Mouse (Mus musculus): ENCODE measurements at regions not wholly inside any gene's neighbourhood (a gene's known extent, or its start where the extent isn't known, plus 50 kb on each side); places are given as distances from the start of the nearest gene placed in this dataset.

DNA sequence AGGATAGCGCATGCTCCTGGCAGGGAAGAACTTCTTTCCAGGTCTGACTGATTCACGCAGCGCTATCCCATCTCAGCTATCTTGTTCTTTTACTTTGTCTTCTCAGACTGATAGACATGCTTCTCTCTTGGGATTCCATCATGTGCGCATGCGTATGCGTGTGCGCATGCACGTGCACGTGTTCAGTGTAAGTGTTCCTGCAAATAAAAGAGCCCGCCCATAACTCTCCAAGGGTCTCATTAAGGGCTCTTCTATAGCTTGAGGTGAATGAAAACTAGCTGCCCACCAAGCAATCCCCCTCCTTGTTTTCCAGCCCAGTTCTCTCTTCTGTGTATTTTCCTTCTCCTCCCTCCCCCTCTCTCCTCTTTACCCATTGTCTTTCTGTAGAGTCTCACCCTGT lies 258.5 kb downstream of the CK137956 start:
- 90% methylated on average over 10 of the region's 10 CpGs for WGBS
- H3K27ac ChIP-seq (ENCODE audit: low read length) = no peak overlapping the region
- H3K9ac ChIP-seq (replicated peaks; ENCODE audit: low read length) = no peak overlapping the region
- H3K4me1 ChIP-seq (ENCODE audit: insufficient read depth, low read length) = no peaks in the 10 kb centered on the region
- no peaks in the 10 kb centered on the region for H3K9me3 ChIP-seq (ENCODE audit: low read length)
- ATAC-seq (ENCODE audit: low FRiP score, low TSS enrichment) = no peak
- H3K4me3 ChIP-seq (ENCODE audit: low read length) = no peak overlapping the region
- no peaks in the 10 kb centered on the region for H3K27me3 ChIP-seq (ENCODE audit: insufficient read depth, low read length)
- no peak overlapping the region for H3K4me2 ChIP-seq (replicated peaks; ENCODE audit: low read depth, low read length)
- H3K36me3 ChIP-seq (ENCODE audit: insufficient read depth, low read length) = no peaks in the 10 kb centered on the region

DNA sequence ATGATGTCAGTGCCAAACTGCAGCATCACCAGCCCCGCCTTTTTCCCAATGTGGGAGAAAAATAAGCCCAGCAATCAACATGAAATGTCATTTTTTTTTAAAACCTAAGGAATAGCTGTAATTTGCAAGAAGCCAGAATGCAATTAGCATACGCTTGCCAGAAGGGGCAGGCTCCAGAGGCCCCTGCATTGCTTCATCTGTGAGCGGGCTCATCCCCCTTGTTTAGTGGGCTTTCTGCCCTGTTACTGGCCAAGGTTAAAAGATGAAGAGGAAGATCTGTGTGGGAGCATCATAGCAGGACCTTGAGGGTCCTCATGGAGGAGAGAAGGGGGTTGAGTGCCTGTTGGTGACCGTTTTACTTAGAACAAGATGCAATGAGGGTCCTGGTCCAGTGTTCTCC lies 259.9 kb downstream of the CK137956 start:
- H3K4me2 ChIP-seq (replicated peaks; ENCODE audit: low read depth, low read length) = no peak overlapping the region
- WGBS = 51% methylated on average over 4 of the region's 4 CpGs
- no peak for ATAC-seq (ENCODE audit: low FRiP score, low TSS enrichment)
- H3K36me3 ChIP-seq (ENCODE audit: insufficient read depth, low read length) = no peaks in the 10 kb centered on the region
- no peaks in the 10 kb centered on the region for H3K4me1 ChIP-seq (ENCODE audit: insufficient read depth, low read length)
- H3K27ac ChIP-seq (ENCODE audit: low read length) = no peak overlapping the region
- H3K4me3 ChIP-seq (ENCODE audit: low read length) = no peak overlapping the region
- H3K9ac ChIP-seq (replicated peaks; ENCODE audit: low read length) = no peak overlapping the region
- H3K9me3 ChIP-seq (ENCODE audit: low read length) = no peaks in the 10 kb centered on the region
- H3K27me3 ChIP-seq (ENCODE audit: insufficient read depth, low read length) = no peaks in the 10 kb centered on the region

DNA sequence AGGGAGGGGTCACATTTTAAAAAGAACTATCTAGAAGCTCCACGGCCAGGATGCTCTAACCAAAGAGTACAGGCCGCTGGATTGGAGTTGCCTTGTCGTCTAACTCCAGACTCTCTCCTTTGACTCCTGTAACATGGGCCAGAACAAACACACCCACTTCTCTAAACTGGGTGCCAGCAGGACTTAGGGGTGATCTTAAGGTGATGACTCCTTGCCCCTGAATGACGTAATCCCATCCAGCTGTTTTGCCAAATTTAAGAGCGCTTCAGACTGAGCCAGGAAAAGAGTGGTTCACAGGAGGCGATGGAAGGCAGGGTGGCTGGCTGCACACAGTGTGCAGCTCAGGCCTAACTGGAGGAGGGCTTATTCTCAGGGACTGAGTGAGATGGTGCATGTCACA lies 261.0 kb downstream of the CK137956 start:
- H3K36me3 ChIP-seq (ENCODE audit: insufficient read depth, low read length) = no peaks in the 10 kb centered on the region
- H3K27ac ChIP-seq (ENCODE audit: low read length) = no peak overlapping the region
- no peaks in the 10 kb centered on the region for H3K4me1 ChIP-seq (ENCODE audit: insufficient read depth, low read length)
- H3K4me2 ChIP-seq (replicated peaks; ENCODE audit: low read depth, low read length) = no peak overlapping the region
- H3K9ac ChIP-seq (replicated peaks; ENCODE audit: low read length) = no peak overlapping the region
- H3K9me3 ChIP-seq (ENCODE audit: low read length) = no peaks in the 10 kb centered on the region
- ATAC-seq (ENCODE audit: low FRiP score, low TSS enrichment) = no peak
- no peak overlapping the region for H3K4me3 ChIP-seq (ENCODE audit: low read length)
- no peaks in the 10 kb centered on the region for H3K27me3 ChIP-seq (ENCODE audit: insufficient read depth, low read length)
- WGBS = 80% methylated on average over 6 of the region's 6 CpGs

DNA sequence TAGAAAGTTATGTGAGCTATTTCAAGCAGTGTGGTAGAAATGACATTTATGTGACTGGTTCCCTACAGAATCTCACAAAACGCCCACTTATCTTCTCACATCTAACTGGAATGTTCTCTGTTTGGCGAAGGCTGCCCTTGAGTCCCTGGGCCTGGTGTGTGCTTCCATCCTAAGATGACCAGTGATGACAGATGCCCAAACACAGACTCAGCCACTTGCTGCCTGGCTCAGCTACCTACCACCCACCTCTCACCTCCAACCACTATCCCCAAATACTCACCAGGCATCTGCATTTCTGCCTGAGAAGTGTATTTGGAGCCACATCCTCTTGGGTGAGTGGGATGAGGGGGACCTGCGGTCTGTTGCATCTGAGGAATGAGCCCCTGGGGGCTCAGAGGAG lies 262.6 kb downstream of the CK137956 start:
- WGBS = 58% methylated on average over 3 of the region's 3 CpGs
- Histone ChIP-seq H3K36me3 (ENCODE audit: insufficient read depth, low read length) (no peaks in the 10 kb centered on the region), H3K4me2 (replicated peaks; ENCODE audit: low read depth, low read length) (no peak overlapping the region), H3K9me3 (ENCODE audit: low read length) (no peaks in the 10 kb centered on the region), H3K4me1 (ENCODE audit: insufficient read depth, low read length) (no peaks in the 10 kb centered on the region), H3K9ac (replicated peaks; ENCODE audit: low read length) (no peak overlapping the region), H3K27me3 (ENCODE audit: insufficient read depth, low read length) (no peaks in the 10 kb centered on the region), H3K4me3 (ENCODE audit: low read length) (no peak overlapping the region), H3K27ac (ENCODE audit: low read length) (no peak overlapping the region)
- ATAC-seq (ENCODE audit: low FRiP score, low TSS enrichment) = no peak

DNA sequence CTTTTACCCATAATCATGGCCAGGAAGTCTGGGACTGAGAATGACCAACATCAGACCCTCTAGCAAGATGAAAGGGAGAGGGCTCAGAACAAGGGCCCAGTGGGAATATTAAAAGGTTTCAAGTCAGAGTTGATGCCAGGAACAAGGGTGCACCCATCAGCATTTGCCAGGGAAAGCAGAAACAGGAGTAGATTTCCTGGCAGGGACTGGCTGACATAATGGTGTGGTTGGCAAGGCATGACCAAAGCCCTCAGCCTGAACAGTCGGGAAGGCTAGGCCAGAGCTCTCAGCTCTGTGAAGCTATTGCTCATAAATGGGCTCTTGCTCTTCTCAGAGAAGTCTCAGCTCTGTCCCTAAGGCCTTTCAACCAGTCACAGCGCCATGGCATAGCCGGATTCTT lies 263.6 kb downstream of the CK137956 start:
- Histone ChIP-seq H3K27me3 (ENCODE audit: insufficient read depth, low read length) (no peaks in the 10 kb centered on the region), H3K4me3 (ENCODE audit: low read length) (no peak overlapping the region), H3K4me2 (replicated peaks; ENCODE audit: low read depth, low read length) (no peak overlapping the region), H3K9ac (replicated peaks; ENCODE audit: low read length) (no peak overlapping the region), H3K4me1 (ENCODE audit: insufficient read depth, low read length) (no peaks in the 10 kb centered on the region), H3K9me3 (ENCODE audit: low read length) (no peaks in the 10 kb centered on the region), H3K36me3 (ENCODE audit: insufficient read depth, low read length) (no peaks in the 10 kb centered on the region), H3K27ac (ENCODE audit: low read length) (no peak overlapping the region)
- ATAC-seq (ENCODE audit: low FRiP score, low TSS enrichment) = no peak
- 79% methylated on average over 3 of the region's 3 CpGs for WGBS

DNA sequence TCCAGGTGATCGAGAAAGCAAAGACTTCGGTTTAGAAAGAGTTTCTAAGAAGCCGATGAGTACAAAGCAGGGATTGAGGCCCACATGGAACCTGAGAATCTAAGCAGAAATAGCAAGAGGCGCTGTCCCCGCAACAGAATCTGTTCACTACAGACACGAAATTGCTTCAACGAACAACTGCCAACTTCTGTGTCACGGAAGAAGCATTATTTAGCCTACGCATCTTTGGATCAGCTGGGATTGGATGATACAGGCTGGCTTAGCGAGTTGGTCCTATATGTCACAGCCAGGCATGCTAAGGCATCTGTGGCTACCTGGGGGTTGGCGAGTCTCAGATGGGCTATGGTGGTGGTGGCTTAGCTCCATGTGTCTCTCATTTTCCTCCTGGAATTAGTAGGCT lies 269.1 kb downstream of the CK137956 start:
- Histone ChIP-seq H3K27ac (ENCODE audit: low read length) (no peak overlapping the region), H3K27me3 (ENCODE audit: insufficient read depth, low read length) (no peaks in the 10 kb centered on the region), H3K4me2 (replicated peaks; ENCODE audit: low read depth, low read length) (no peak overlapping the region), H3K4me1 (ENCODE audit: insufficient read depth, low read length) (no peaks in the 10 kb centered on the region), H3K9ac (replicated peaks; ENCODE audit: low read length) (no peak overlapping the region), H3K9me3 (ENCODE audit: low read length) (no peaks in the 10 kb centered on the region), H3K36me3 (ENCODE audit: insufficient read depth, low read length) (no peaks in the 10 kb centered on the region), H3K4me3 (ENCODE audit: low read length) (no peak overlapping the region)
- 87% methylated on average over 11 of the region's 11 CpGs for WGBS
- ATAC-seq (ENCODE audit: low FRiP score, low TSS enrichment) = no peak

DNA sequence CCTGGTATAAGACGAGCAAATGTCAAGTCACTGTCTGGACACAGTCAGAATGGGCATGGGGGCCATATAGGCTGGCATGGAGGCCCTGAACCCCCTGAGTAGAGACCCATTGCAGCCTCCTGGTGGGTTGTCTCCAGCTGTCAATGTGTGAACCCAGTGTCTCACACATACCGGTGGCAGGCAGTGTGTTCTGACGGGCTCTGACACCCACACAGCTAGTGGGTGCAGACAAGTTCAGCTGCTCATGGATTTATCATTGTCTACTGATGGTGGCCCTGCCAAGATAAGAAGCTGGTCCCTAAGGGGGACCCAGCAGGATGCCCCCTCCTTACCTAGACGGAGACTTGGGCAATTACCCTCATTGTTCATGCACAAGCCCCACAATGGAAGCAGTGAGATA lies 280.8 kb downstream of the CK137956 start:
- Histone ChIP-seq H3K27me3 (ENCODE audit: insufficient read depth, low read length) (no peaks in the 10 kb centered on the region), H3K9me3 (ENCODE audit: low read length) (no peaks in the 10 kb centered on the region), H3K9ac (replicated peaks; ENCODE audit: low read length) (no peak overlapping the region), H3K36me3 (ENCODE audit: insufficient read depth, low read length) (no peaks in the 10 kb centered on the region), H3K4me3 (ENCODE audit: low read length) (no peak overlapping the region), H3K4me1 (ENCODE audit: insufficient read depth, low read length) (no peaks in the 10 kb centered on the region), H3K27ac (ENCODE audit: low read length) (no peak overlapping the region), H3K4me2 (replicated peaks; ENCODE audit: low read depth, low read length) (no peak overlapping the region)
- 68% methylated on average over 4 of the region's 4 CpGs for WGBS
- no peak for ATAC-seq (ENCODE audit: low FRiP score, low TSS enrichment)

DNA sequence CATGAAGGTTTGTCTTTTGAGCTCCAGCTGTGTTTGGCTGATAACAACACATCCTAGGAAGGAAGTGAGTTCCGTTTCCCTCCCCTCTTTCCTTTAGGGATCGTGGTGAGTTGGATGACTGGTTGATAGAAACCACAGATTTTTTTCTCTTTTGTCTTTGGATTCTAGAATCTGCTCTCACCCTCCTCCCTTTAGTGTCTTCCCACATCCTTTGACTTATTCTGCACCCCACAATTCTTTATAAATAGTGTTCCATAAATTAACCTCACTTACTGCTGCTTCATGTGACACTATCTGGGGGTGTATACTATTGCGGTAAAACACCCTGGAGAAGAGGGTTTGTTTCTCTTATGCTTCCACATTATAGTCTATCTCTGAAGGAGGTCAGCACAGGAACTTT lies 285.7 kb downstream of the CK137956 start:
- no peak overlapping the region for H3K4me3 ChIP-seq (ENCODE audit: low read length)
- no peaks in the 10 kb centered on the region for H3K27me3 ChIP-seq (ENCODE audit: insufficient read depth, low read length)
- no peaks in the 10 kb centered on the region for H3K9me3 ChIP-seq (ENCODE audit: low read length)
- no peaks in the 10 kb centered on the region for H3K36me3 ChIP-seq (ENCODE audit: insufficient read depth, low read length)
- H3K4me1 ChIP-seq (ENCODE audit: insufficient read depth, low read length) = no peaks in the 10 kb centered on the region
- no peak for ATAC-seq (ENCODE audit: low FRiP score, low TSS enrichment)
- WGBS = 59% methylated on average over 3 of the region's 3 CpGs
- H3K4me2 ChIP-seq (replicated peaks; ENCODE audit: low read depth, low read length) = no peak overlapping the region
- H3K9ac ChIP-seq (replicated peaks; ENCODE audit: low read length) = no peak overlapping the region
- H3K27ac ChIP-seq (ENCODE audit: low read length) = no peak overlapping the region

DNA sequence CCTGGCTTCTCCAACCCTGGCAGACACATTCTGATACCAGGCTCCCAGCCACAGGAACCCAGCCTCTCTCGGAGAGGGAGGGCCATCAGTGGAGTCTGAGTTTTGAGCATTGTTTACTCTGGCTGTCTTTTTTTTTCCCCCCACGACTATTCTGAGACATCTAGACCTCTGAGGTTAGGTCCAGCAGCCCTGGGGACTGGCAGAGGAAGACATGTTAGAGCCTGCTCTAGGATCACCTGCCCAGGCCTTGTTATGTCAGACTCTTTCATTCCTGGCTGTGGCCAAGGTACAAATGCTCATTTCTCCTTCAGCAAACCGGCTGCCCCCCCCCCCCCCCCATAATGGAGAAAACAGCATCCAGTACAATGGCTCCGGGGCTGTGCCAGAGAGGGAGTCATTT lies 291.4 kb downstream of the CK137956 start:
- H3K27me3 ChIP-seq (ENCODE audit: insufficient read depth, low read length) = no peaks in the 10 kb centered on the region
- H3K27ac ChIP-seq (ENCODE audit: low read length) = no peak overlapping the region
- no peaks in the 10 kb centered on the region for H3K36me3 ChIP-seq (ENCODE audit: insufficient read depth, low read length)
- no peak for ATAC-seq (ENCODE audit: low FRiP score, low TSS enrichment)
- H3K4me1 ChIP-seq (ENCODE audit: insufficient read depth, low read length) = no peaks in the 10 kb centered on the region; the same call in 1 of the 2 replicates
- H3K9me3 ChIP-seq (ENCODE audit: low read length) = no peaks in the 10 kb centered on the region
- WGBS = 27% methylated on average over 4 of the region's 4 CpGs
- H3K4me3 ChIP-seq (ENCODE audit: low read length) = no peak overlapping the region
- H3K9ac ChIP-seq (replicated peaks; ENCODE audit: low read length) = no peak overlapping the region
- no peak overlapping the region for H3K4me2 ChIP-seq (replicated peaks; ENCODE audit: low read depth, low read length)

DNA sequence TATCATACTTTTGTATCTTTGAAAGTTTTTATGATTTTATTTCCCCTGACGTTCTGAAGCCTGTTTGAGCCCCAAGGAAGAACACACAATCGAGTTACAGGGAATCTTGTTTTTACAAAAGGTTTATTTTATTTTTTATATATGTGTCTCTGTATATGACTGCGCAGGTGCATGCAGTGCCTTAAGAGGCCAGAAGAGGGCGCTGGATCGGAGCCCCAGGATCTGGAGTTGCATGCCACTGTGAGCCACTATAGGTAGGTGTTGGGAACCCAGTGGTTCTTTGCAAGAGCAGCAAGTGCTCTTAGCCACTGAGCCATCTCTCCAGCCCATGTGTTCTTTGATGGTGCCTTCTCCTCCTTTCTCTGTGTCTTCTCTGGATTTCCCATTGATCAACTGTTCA lies 292.3 kb downstream of the CK137956 start:
- ATAC-seq (ENCODE audit: low FRiP score, low TSS enrichment) = no peak
- no peaks in the 10 kb centered on the region for H3K27me3 ChIP-seq (ENCODE audit: insufficient read depth, low read length)
- H3K9me3 ChIP-seq (ENCODE audit: low read length) = no peaks in the 10 kb centered on the region
- H3K36me3 ChIP-seq (ENCODE audit: insufficient read depth, low read length) = no peaks in the 10 kb centered on the region
- 59% methylated on average over 5 of the region's 5 CpGs for WGBS
- no peak overlapping the region for H3K9ac ChIP-seq (replicated peaks; ENCODE audit: low read length)
- no peak overlapping the region for H3K4me3 ChIP-seq (ENCODE audit: low read length)
- H3K27ac ChIP-seq (ENCODE audit: low read length) = no peak overlapping the region
- no peak overlapping the region for H3K4me2 ChIP-seq (replicated peaks; ENCODE audit: low read depth, low read length)
- no peaks in the 10 kb centered on the region; the same call in 1 of the 2 replicates for H3K4me1 ChIP-seq (ENCODE audit: insufficient read depth, low read length)

All from kidney, embryonic 16.5 days (tissue).